Mouse (Mus musculus) heart, embryonic 11.5 days (tissue): ENCODE measurements around the gene Qser1. TPM values are rescaled to one million over a fixed set of nuclear protein-coding genes. Genes with fewer than 3 reads are reported as not detected.
"Not testable (repeated sequence)": the region's sequence is repeated elsewhere in the genome, so short reads cannot be mapped to it uniquely, and the experiment has no call there.

ENCODE experiments used
- ATAC-seq: fragments of 200-750 bp; cut with Nextera tagmentation; replicated peaks from 2 replicates; pipeline ENCODE4 v1.8.0; 2017; ENCODE audit warnings: moderate library complexity; ENCODE audit not compliant: insufficient number of reproducible peaks, low FRiP score, low TSS enrichment
- H3K27ac ChIP-seq: fragments of 300-500 bp; sonication (generic); 2 replicates; pipeline ENCODE4 v1.5.1; 2014; ENCODE audit warnings: mild to moderate bottlenecking, low read depth, low read length
- H3K27me3 ChIP-seq: fragments of 300-500 bp; sonication (generic); 2 replicates; pipeline ENCODE4 v1.6.1; 2014; ENCODE audit warnings: mild to moderate bottlenecking, low read length, mixed read lengths; ENCODE audit not compliant: control insufficient read depth, insufficient read depth
- H3K36me3 ChIP-seq: fragments of 300-500 bp; sonication (generic); 2 replicates; pipeline ENCODE4 v1.6.1; 2014; ENCODE audit warnings: mild to moderate bottlenecking, low read length, moderate library complexity, mixed read lengths; ENCODE audit not compliant: control insufficient read depth, insufficient read depth
- H3K4me1 ChIP-seq: fragments of 300-500 bp; sonication (generic); 2 replicates; pipeline ENCODE4 v1.6.1; 2014; ENCODE audit warnings: low read length; ENCODE audit not compliant: control insufficient read depth, insufficient read depth
- H3K4me2 ChIP-seq: fragments of 300-500 bp; sonication (generic); 2 replicates; pipeline ENCODE4 v1.6.1; 2014; ENCODE audit warnings: mild to moderate bottlenecking, moderate library complexity
- H3K4me3 ChIP-seq: fragments of 300-500 bp; sonication (generic); 2 replicates; pipeline ENCODE4 v1.5.1; 2014; ENCODE audit warnings: low read depth, low read length
- H3K9ac ChIP-seq: fragments of 300-500 bp; sonication (generic); 2 replicates; pipeline ENCODE4 v1.6.1; 2014; ENCODE audit warnings: mild to moderate bottlenecking, low read depth, low read length, moderate library complexity
- H3K9me3 ChIP-seq: fragments of 300-500 bp; sonication (generic); replicated peaks from 2 replicates; pipeline ENCODE4 v1.6.1; 2016; ENCODE audit warnings: low read length; ENCODE audit not compliant: control insufficient read depth
- WGBS: fragments of 180-500 bp; shearing (Covaris S2); extraction: QIAGEN DNeasy Blood & Tissue Kit; methylation state at CpG from one replicate; pipeline ENCODE4 v1.1.7; 2014; ENCODE audit not compliant: insufficient replicate concordance; 5-methylcytosine and 5-hydroxymethylcytosine counted together
- polyA plus RNA-seq: library from polyadenylated mRNA; unstranded; fragments of >200 nt; fragmentation: Nextera tagmentation; extraction: Ambion mirVana; gene quantifications from 2 replicates; pipeline ENCODE4 v1.2.1, GENCODE M21; 2014

The Qser1 gene
- 10.8 and 12.4 TPM in 2 replicates for polyA plus RNA-seq

GRCm38 (mm10) chr2:104816371-104816827 is at the start of gene Qser1:
Gene Qser1, minus strand, starts transcription at chr2:104816760.
- H3K27ac ChIP-seq: peak within 1 kb of the TSS; percentile 99
- H3K4me1 ChIP-seq: peaks cover 6% of the 10 kb centered on the region; the same call in 1 of the 2 replicates
- peak; percentile 66; the same call in 1 of the 2 replicates for ATAC-seq
- H3K36me3 ChIP-seq: no peaks in the 10 kb centered on the region
- WGBS: under 1% methylated on average over 30 of the region's 50 CpGs
- peak within 1 kb of the TSS; percentile 99 for H3K9ac ChIP-seq
- H3K4me2 ChIP-seq: peak within 1 kb of the TSS; percentile 83
- H3K4me3 ChIP-seq: peak within 1 kb of the TSS; percentile 95
- no peaks in the 10 kb centered on the region for H3K27me3 ChIP-seq
- no peaks in the 10 kb centered on the region for H3K9me3 ChIP-seq

GRCm38 (mm10) chr2:104864176-104864860 is 47.8 kb upstream of the Qser1 start:
- H3K4me3 ChIP-seq: no peak overlapping the region
- H3K27ac ChIP-seq: no peak overlapping the region
- H3K4me1 ChIP-seq: no peaks in the 10 kb centered on the region
- H3K9ac ChIP-seq: no peak overlapping the region
- no peaks in the 10 kb centered on the region for H3K9me3 ChIP-seq
- H3K27me3 ChIP-seq: no peaks in the 10 kb centered on the region
- ATAC-seq: no peak
- H3K36me3 ChIP-seq: no peaks in the 10 kb centered on the region
- H3K4me2 ChIP-seq: no peak overlapping the region
- 77% methylated on average over 4 of the region's 4 CpGs for WGBS

GRCm38 (mm10) chr2:104860426-104860825 is 43.9 kb upstream of the Qser1 start:
- no peaks in the 10 kb centered on the region for H3K4me1 ChIP-seq
- no peaks in the 10 kb centered on the region for H3K9me3 ChIP-seq
- no peaks in the 10 kb centered on the region for H3K36me3 ChIP-seq
- no peaks in the 10 kb centered on the region for H3K27me3 ChIP-seq
- no peak overlapping the region for H3K27ac ChIP-seq
- WGBS: 83% methylated on average over 10 of the region's 10 CpGs
- ATAC-seq: no peak
- H3K4me3 ChIP-seq: no peak overlapping the region
- no peak overlapping the region for H3K4me2 ChIP-seq
- no peak overlapping the region for H3K9ac ChIP-seq

DNA sequence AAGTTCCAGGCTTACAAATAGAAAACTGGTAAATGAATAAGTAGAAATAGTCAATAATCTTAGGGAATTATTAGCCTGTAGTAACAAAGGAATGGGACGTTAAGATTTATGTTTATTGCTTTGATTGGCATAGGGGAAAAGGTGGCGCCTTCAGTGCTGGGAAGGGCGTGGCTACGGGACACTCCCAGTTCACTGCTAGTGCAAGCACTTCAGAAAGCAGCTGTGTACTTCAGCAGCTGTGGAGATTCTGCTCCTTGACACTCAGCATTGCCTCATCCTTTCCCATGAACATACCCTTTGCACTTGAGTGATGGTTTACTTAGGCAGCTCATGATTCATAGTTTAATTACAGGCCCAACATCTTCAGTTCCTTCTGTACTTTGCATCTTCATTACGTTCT is 42.5 kb upstream of the Qser1 start:
- H3K9me3 ChIP-seq: no peaks in the 10 kb centered on the region
- H3K36me3 ChIP-seq: no peaks in the 10 kb centered on the region
- H3K27ac ChIP-seq: no peak overlapping the region
- H3K4me2 ChIP-seq: no peak overlapping the region
- 76% methylated on average over 5 of the region's 5 CpGs for WGBS
- no peaks in the 10 kb centered on the region for H3K27me3 ChIP-seq
- no peaks in the 10 kb centered on the region for H3K4me1 ChIP-seq
- H3K4me3 ChIP-seq: no peak overlapping the region
- no peak overlapping the region for H3K9ac ChIP-seq
- no peak for ATAC-seq

DNA sequence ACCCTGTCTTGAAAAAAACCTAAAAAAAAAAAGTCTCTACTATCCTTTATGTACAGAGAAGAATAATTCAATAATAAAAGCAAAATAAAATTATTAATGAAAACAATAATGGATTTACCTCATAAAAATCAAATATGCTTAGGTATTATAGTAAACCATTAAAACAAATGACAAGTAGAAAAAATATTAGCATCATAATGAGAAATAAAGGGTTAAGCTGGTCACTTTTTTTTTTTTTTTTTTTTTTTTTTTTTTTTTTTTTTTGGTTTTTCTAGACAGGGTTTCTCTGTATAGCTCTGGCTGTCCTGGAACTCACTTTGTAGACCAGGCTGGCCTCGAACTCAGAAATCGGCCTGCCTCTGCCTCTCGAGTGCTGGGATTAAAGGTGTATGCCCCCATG is 41.5 kb upstream of the Qser1 start:
- H3K4me1 ChIP-seq, H3K27me3 ChIP-seq, H3K27ac ChIP-seq, H3K4me2 ChIP-seq, ATAC-seq, H3K4me3 ChIP-seq, H3K36me3 ChIP-seq, H3K9me3 ChIP-seq, H3K9ac ChIP-seq: not testable (repeated sequence)
- 77% methylated on average over 3 of the region's 3 CpGs for WGBS

DNA sequence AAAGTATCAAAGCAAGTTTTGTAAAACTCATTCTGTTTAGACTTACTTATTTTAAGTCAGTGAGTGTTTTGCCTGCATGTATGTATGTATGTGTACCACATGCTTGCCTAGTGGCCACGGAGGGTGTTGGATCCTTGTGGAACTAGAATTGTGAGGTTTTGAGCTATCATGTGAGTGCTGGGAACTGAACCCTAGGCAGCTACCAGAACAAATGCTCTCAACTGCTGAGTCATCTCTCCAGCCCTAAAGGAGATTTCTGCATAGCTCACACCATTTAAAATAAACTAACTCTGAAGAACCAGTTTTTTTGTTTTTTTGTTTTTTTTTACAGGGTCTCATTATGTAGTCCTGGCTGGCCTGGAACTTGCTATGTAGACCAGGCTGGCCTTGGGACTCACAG is 39.7 kb upstream of the Qser1 start:
- Histone ChIP-seq H3K4me3 (no peak overlapping the region), H3K4me2 (no peak overlapping the region), H3K9ac (no peak overlapping the region), H3K27me3 (no peaks in the 10 kb centered on the region), H3K4me1 (no peaks in the 10 kb centered on the region), H3K36me3 (no peaks in the 10 kb centered on the region), H3K9me3 (no peaks in the 10 kb centered on the region), H3K27ac (no peak overlapping the region)
- no peak for ATAC-seq
- 48% methylated on average over 1 of the region's 1 CpGs for WGBS

- Histone ChIP-seq H3K4me3 (no peak overlapping the region), H3K9me3 (no peaks in the 10 kb centered on the region), H3K27me3 (peaks cover 1% of the 10 kb centered on the region; the same call in 1 of the 2 replicates), H3K9ac (no peak overlapping the region), H3K27ac (no peak overlapping the region), H3K4me1 (no peaks in the 10 kb centered on the region), H3K4me2 (no peak overlapping the region), H3K36me3 (no peaks in the 10 kb centered on the region)
- no peak for ATAC-seq
- 46% methylated on average over 3 of the region's 3 CpGs for WGBS
These were observed 39.2 kb upstream of the Qser1 start for GRCm38 (mm10) chr2:104855732-104856131.

DNA sequence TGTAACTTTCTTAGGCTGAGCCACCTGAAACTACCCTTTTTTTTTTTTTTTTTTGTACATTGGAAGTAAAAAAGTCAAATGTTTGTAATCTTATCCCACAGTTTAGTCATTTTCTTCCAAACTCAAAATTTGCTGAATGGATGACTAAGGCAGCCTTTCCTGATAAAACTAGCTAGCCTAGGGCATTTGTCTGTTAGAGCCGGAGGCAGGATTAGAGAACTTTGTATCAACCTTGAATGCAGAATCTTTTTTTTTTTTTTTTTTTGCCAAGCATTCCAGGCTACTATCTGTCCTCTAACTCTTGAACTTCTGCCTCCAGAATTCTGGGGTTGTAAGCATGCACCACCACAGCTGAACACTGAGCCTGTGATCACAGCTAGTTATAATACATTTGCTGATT is 38.3 kb upstream of the Qser1 start:
- Histone ChIP-seq H3K27ac (no peak overlapping the region), H3K4me1 (no peaks in the 10 kb centered on the region), H3K9ac (no peak overlapping the region), H3K4me3 (no peak overlapping the region), H3K27me3 (peaks cover 2% of the 10 kb centered on the region; the same call in 1 of the 2 replicates), H3K4me2 (no peak overlapping the region), H3K9me3 (no peaks in the 10 kb centered on the region), H3K36me3 (no peaks in the 10 kb centered on the region)
- WGBS: 49% methylated on average over 1 of the region's 1 CpGs
- no peak for ATAC-seq

DNA sequence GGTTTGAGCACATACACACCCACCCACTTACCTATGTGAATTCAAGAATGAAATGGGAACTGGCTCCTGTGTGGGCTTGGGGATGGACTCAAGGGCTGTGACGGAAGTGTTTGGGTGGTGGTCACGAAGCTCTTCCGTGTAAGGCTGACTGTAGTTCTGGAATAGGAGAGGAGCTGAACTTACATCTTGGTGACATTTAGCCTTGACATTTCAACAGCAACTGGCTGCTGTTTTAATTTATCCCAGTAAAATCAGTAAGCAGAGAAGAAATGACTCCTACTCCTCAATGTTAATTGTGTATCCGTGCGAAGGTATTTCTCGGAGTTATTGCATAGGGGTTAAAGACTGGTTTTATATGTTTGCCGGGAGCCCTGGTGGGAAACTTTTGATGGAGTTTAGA is 36.0 kb upstream of the Qser1 start:
- Histone ChIP-seq H3K4me3 (no peak overlapping the region), H3K4me2 (no peak overlapping the region), H3K9ac (no peak overlapping the region), H3K27ac (no peak overlapping the region), H3K36me3 (no peaks in the 10 kb centered on the region), H3K4me1 (peaks cover 2% of the 10 kb centered on the region; the same call in 1 of the 2 replicates), H3K27me3 (peaks cover 6% of the 10 kb centered on the region; the same call in 1 of the 2 replicates), H3K9me3 (no peaks in the 10 kb centered on the region)
- ATAC-seq: no peak
- WGBS: 81% methylated on average over 7 of the region's 7 CpGs
